Mouse (Mus musculus) neural tube, embryonic 13.5 days (tissue): Measurements from ENCODE around the gene Dlg5. TPM values are rescaled to one million over a fixed set of nuclear protein-coding genes. Genes with fewer than 3 reads are reported as not detected.

Source experiments
- ATAC-seq: fragments of 200-750 bp; cut with Nextera tagmentation; 2 replicates; pipeline ENCODE4 v1.8.0; 2017; ENCODE audit warnings: low read depth, mild to moderate bottlenecking, moderate TSS enrichment, moderate library complexity
- H3K27ac ChIP-seq: fragments of 300-500 bp; sonication (generic); replicated peaks from 2 replicates; pipeline ENCODE4 v1.5.1; 2015; ENCODE audit warnings: moderate library complexity, mild to moderate bottlenecking, inconsistent platforms
- H3K27me3 ChIP-seq: fragments of 300-500 bp; sonication (generic); 2 replicates; pipeline ENCODE4 v1.6.1; 2015; ENCODE audit warnings: mild to moderate bottlenecking, inconsistent platforms
- H3K36me3 ChIP-seq: fragments of 300-500 bp; sonication (generic); 2 replicates; pipeline ENCODE4 v1.6.1; 2015; ENCODE audit warnings: mild to moderate bottlenecking, inconsistent platforms
- H3K4me1 ChIP-seq: fragments of 300-500 bp; sonication (generic); replicated peaks from 2 replicates; pipeline ENCODE4 v1.6.1; 2015; ENCODE audit warnings: inconsistent platforms
- H3K4me2 ChIP-seq: fragments of 300-500 bp; sonication (generic); 2 replicates; pipeline ENCODE4 v1.6.1; 2015; ENCODE audit warnings: inconsistent platforms, mild to moderate bottlenecking, moderate library complexity
- H3K4me3 ChIP-seq: fragments of 300-500 bp; sonication (generic); 2 replicates; pipeline ENCODE4 v1.5.1; 2015; ENCODE audit warnings: mild to moderate bottlenecking, inconsistent platforms
- H3K9ac ChIP-seq: fragments of 300-500 bp; sonication (generic); 2 replicates; pipeline ENCODE4 v1.6.1; 2015; ENCODE audit warnings: moderate library complexity, mild to moderate bottlenecking, inconsistent platforms
- H3K9me3 ChIP-seq: fragments of 300-500 bp; sonication (generic); 2 replicates; pipeline ENCODE4 v1.6.1; 2016; ENCODE audit warnings: inconsistent platforms
- WGBS: fragments of 180-500 bp; shearing (Covaris S2); methylation state at CpG from one replicate; pipeline ENCODE4 v1.1.7; 2015; 5-methylcytosine and 5-hydroxymethylcytosine counted together
- polyA plus RNA-seq: library from polyadenylated mRNA; unstranded; fragments of >200 nt; fragmentation: Nextera tagmentation; extraction: Ambion mirVana; gene quantifications from 2 replicates; pipeline ENCODE4 v1.2.1, GENCODE M21; 2015

Gene Dlg5
- polyA plus RNA-seq, 1 experiment from 2014 or later, result 19.1 TPM

- H3K4me3 ChIP-seq, result no peak overlapping the region
- H3K9me3 ChIP-seq, result no peaks in the 10 kb centered on the region
- H3K4me2 ChIP-seq, result no peak overlapping the region
- peaks cover 32% of the 10 kb centered on the region for H3K4me1 ChIP-seq
- no peak overlapping the region for H3K9ac ChIP-seq
- H3K27me3 ChIP-seq, result no peaks in the 10 kb centered on the region
- ATAC-seq, result no peak
- no peak overlapping the region for H3K27ac ChIP-seq
- no peaks in the 10 kb centered on the region for H3K36me3 ChIP-seq
- WGBS, result 74% methylated on average over 4 of the region's 4 CpGs
Observed at GRCm38 (mm10) chr14:24260391-24260790, 14.7 kb upstream of the Dlg5 start.

- 62% methylated on average over 2 of the region's 2 CpGs for WGBS
- peaks cover 16% of the 10 kb centered on the region for H3K4me1 ChIP-seq
Observed at GRCm38 (mm10) chr14:24255956-24256355, 10.2 kb upstream of the Dlg5 start.

GRCm38 (mm10) chr14:24253611-24254202 lies 8.0 kb upstream of the Dlg5 start:
- 5% methylated on average over 8 of the region's 8 CpGs for WGBS
- ATAC-seq, result peak; percentile 71

More at GRCm38 (mm10) chr14:24255956-24256355, 10.2 kb upstream of the Dlg5 start:
- Histone ChIP-seq H3K4me2 (no peak overlapping the region), H3K36me3 (no peaks in the 10 kb centered on the region), H3K9ac (no peak overlapping the region), H3K27me3 (no peaks in the 10 kb centered on the region), H3K4me3 (no peak overlapping the region), H3K27ac (no peak overlapping the region), H3K9me3 (no peaks in the 10 kb centered on the region)
- ATAC-seq, result no peak

GRCm38 (mm10) chr14:24251326-24251725 lies 5.6 kb upstream of the Dlg5 start:
- no peak overlapping the region for H3K27ac ChIP-seq
- ATAC-seq, result no peak
- H3K4me1 ChIP-seq, result peaks cover 20% of the 10 kb centered on the region
- WGBS, result 81% methylated on average over 1 of the region's 1 CpGs
- H3K4me2 ChIP-seq, result no peak overlapping the region
- no peak overlapping the region for H3K4me3 ChIP-seq
- no peaks in the 10 kb centered on the region for H3K9me3 ChIP-seq
- H3K9ac ChIP-seq, result no peak overlapping the region
- no peaks in the 10 kb centered on the region for H3K36me3 ChIP-seq
- no peaks in the 10 kb centered on the region for H3K27me3 ChIP-seq

More at GRCm38 (mm10) chr14:24253611-24254202, 8.0 kb upstream of the Dlg5 start:
- H3K9me3 ChIP-seq, result no peaks in the 10 kb centered on the region
- H3K36me3 ChIP-seq, result no peaks in the 10 kb centered on the region
- no peak overlapping the region for H3K9ac ChIP-seq
- no peak overlapping the region for H3K4me3 ChIP-seq
- H3K4me1 ChIP-seq, result peaks cover 16% of the 10 kb centered on the region
- H3K27ac ChIP-seq, result peak overlapping the region; percentile 54
- H3K4me2 ChIP-seq, result peak overlapping the region; percentile 18; the same call in 1 of the 2 replicates
- no peaks in the 10 kb centered on the region for H3K27me3 ChIP-seq

GRCm38 (mm10) chr14:24249926-24250325 lies 4.2 kb upstream of the Dlg5 start:
- H3K4me3 ChIP-seq, result no peak overlapping the region
- no peak overlapping the region for H3K4me2 ChIP-seq
- H3K4me1 ChIP-seq, result peaks cover 24% of the 10 kb centered on the region
- H3K9me3 ChIP-seq, result no peaks in the 10 kb centered on the region
- 61% methylated on average over 2 of the region's 2 CpGs for WGBS
- no peak overlapping the region for H3K27ac ChIP-seq
- ATAC-seq, result no peak
- H3K36me3 ChIP-seq, result no peaks in the 10 kb centered on the region
- H3K27me3 ChIP-seq, result no peaks in the 10 kb centered on the region
- no peak overlapping the region for H3K9ac ChIP-seq

GRCm38 (mm10) chr14:24244330-24245176 lies 1.2 kb downstream of the Dlg5 start:
- WGBS, result under 1% methylated on average over 40 of the region's 40 CpGs
- Histone ChIP-seq H3K27me3 (no peaks in the 10 kb centered on the region), H3K27ac (peak overlapping the region; percentile 94), H3K9me3 (no peaks in the 10 kb centered on the region), H3K9ac (peak overlapping the region; percentile 98), H3K4me1 (peaks cover 52% of the 10 kb centered on the region), H3K4me2 (peak overlapping the region; percentile 84), H3K36me3 (peaks cover 14% of the 10 kb centered on the region; the same call in 1 of the 2 replicates), H3K4me3 (peak overlapping the region; percentile 86)
- ATAC-seq, result peak; percentile 59

GRCm38 (mm10) chr14:24242016-24242415 lies 3.7 kb downstream of the Dlg5 start:
- Histone ChIP-seq H3K4me1 (peaks cover 64% of the 10 kb centered on the region), H3K4me3 (no peak overlapping the region), H3K4me2 (no peak overlapping the region), H3K27ac (no peak overlapping the region), H3K9me3 (no peaks in the 10 kb centered on the region), H3K27me3 (no peaks in the 10 kb centered on the region), H3K36me3 (peaks cover 18% of the 10 kb centered on the region; the same call in 1 of the 2 replicates), H3K9ac (no peak overlapping the region)
- WGBS, result 82% methylated on average over 2 of the region's 2 CpGs
- ATAC-seq, result no peak

- Histone ChIP-seq H3K27me3 (no peaks in the 10 kb centered on the region), H3K4me3 (no peak overlapping the region), H3K4me1 (peaks cover 59% of the 10 kb centered on the region), H3K4me2 (no peak overlapping the region), H3K27ac (no peak overlapping the region), H3K36me3 (peaks cover 23% of the 10 kb centered on the region), H3K9ac (no peak overlapping the region), H3K9me3 (no peaks in the 10 kb centered on the region)
- ATAC-seq, result no peak
- 52% methylated on average over 6 of the region's 6 CpGs for WGBS
Observed at GRCm38 (mm10) chr14:24240831-24241230, 4.9 kb downstream of the Dlg5 start.

GRCm38 (mm10) chr14:24239651-24240050 lies 6.1 kb downstream of the Dlg5 start:
- no peak overlapping the region for H3K4me3 ChIP-seq
- no peak overlapping the region for H3K4me2 ChIP-seq
- no peak for ATAC-seq
- no peaks in the 10 kb centered on the region for H3K27me3 ChIP-seq
- H3K4me1 ChIP-seq, result peaks cover 70% of the 10 kb centered on the region
- 88% methylated on average over 11 of the region's 11 CpGs for WGBS
- no peaks in the 10 kb centered on the region for H3K9me3 ChIP-seq
- H3K27ac ChIP-seq, result no peak overlapping the region
- no peak overlapping the region for H3K9ac ChIP-seq
- H3K36me3 ChIP-seq, result peaks cover 23% of the 10 kb centered on the region

- WGBS, result 97% methylated on average over 3 of the region's 3 CpGs
- H3K9ac ChIP-seq, result no peak overlapping the region
- no peak overlapping the region for H3K4me3 ChIP-seq
- no peaks in the 10 kb centered on the region for H3K9me3 ChIP-seq
- peaks cover 11% of the 10 kb centered on the region for H3K36me3 ChIP-seq
- peaks cover 45% of the 10 kb centered on the region for H3K4me1 ChIP-seq
- ATAC-seq, result no peak
- no peak overlapping the region for H3K4me2 ChIP-seq
- no peaks in the 10 kb centered on the region for H3K27me3 ChIP-seq
- no peak overlapping the region for H3K27ac ChIP-seq
Observed at GRCm38 (mm10) chr14:24235954-24236353, 9.8 kb downstream of the Dlg5 start.

- H3K27me3 ChIP-seq, result no peaks in the 10 kb centered on the region
- peaks cover 7% of the 10 kb centered on the region for H3K36me3 ChIP-seq
- no peak overlapping the region for H3K4me3 ChIP-seq
- ATAC-seq, result no peak
- no peak overlapping the region for H3K4me2 ChIP-seq
- no peaks in the 10 kb centered on the region for H3K9me3 ChIP-seq
- no peak overlapping the region for H3K9ac ChIP-seq
- H3K4me1 ChIP-seq, result peaks cover 35% of the 10 kb centered on the region
- H3K27ac ChIP-seq, result no peak overlapping the region
- WGBS, result 15% methylated on average over 2 of the region's 2 CpGs
Observed at GRCm38 (mm10) chr14:24234411-24234810, 11.3 kb downstream of the Dlg5 start.
